Mouse (Mus musculus) embryonic stem cell, embryonic (primary cell): ENCODE results near the gene Gm10912.
"Not testable (repeated sequence)": the region's sequence is repeated elsewhere in the genome, so short reads cannot be mapped to it uniquely, and the experiment has no call there.

Experiments used
- CTCF ChIA-PET, 4 experiments: fragments of 300-600 bp in 2 of 4; fragments of 350-600 bp in 2 of 4; sonication (Branson Sonifier 250); formaldehyde crosslinking; loops; one replicate each; lab custom pipeline; 2022; ENCODE audit warnings: inconsistent platforms in 2 of 4; lab: Charles Lee
- POLR2A ChIA-PET, 4 experiments: fragments of 300-600 bp in 2 of 4; fragments of 350-600 bp in 2 of 4; sonication (Branson Sonifier 250); formaldehyde crosslinking; loops; one replicate each; lab custom pipeline; 2022; ENCODE audit warnings: antibody characterized with exemption in 4 of 4, inconsistent platforms in 1 of 4; lab: Charles Lee

Gene Gm10912

DNA sequence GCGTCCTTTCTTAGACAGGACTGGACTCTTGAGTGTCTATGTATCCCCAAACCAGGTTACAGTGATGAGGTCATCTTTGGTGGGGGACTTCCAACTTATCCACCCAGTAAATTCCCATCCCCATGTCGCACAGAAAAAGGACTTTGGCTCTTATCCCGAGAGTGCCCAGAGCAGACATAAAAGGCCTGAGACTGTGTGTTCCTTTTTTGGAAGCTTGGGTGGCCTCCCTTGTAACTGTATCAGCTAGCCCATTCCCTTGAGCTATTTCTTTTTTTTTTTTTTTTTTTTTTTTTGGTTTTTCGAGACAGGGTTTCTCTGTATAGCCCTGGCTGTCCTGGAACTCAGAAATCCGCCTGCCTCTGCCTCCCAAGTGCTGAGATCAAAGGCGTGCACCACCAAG, at the start of gene Gm10912:
Gene Gm10912, plus strand, starts transcription at position 301 of the 400 bp plus-strand sequence.
- CTCF ChIA-PET = not testable (repeated sequence)
- POLR2A ChIA-PET = interaction anchor here in 1 of 4 experiments (0.6 kb wide), 1 partner anchor 132 kb away, joined by 5 read pairs; no protein-coding TSS in a partner anchor

DNA sequence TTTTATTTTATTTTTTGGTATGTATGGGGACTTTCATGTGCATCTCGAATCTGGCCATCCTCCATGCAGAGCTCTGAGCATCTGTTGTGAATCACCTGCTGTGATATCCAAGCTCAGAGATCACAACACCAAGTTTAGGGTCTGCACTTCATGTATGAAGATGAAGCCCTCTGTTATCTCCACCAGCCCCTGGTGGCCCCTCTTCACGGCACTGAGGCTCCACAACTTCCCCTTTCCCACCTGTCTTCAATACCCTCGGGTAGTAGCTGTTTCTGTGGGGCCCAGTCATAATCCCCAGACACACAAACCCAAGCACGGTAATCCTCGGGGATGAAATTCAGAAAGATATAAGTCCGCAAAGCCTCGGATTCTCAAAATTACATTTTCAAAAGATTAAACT, 42.5 kb upstream of the Gm10912 start:
- CTCF ChIA-PET = interaction anchor here in 2 of 4 experiments (0.7 to 0.8 kb wide), 3 partner anchors 14 to 319 kb away, joined by 5 to 7 read pairs (median 7); no protein-coding TSS in a partner anchor
- POLR2A ChIA-PET = interaction anchor here in 2 of 4 experiments (0.6 to 1.2 kb wide), 6 partner anchors 9 to 270 kb away, joined by 3 to 4 read pairs (median 3); partner anchors contain the start of gene A930018P22Rik (in 1 of the 2)

DNA sequence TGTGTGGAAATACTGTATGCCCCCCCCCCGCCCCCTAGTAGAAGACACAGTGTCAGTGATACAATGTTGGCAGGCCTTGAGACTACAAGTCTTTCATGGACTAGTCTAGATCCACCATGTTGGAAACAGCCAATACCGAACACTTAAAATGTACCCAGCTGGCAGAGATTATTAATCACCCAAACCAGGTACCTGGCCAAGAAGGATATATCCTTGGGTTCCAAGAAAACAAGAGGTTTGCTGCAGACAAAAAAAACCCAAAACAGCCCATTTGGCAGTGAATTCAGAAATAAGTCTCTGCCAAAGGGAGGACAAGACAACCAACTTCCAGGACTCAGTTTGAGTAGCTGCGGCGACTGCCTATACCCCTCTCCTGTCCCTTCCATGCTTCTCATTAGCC, 41.0 kb upstream of the Gm10912 start:
- ChIA-PET CTCF (interaction anchor here in 1 of 4 experiments (1.5 kb wide), 1 partner anchor 10 kb away, joined by 4 read pairs; no protein-coding TSS in a partner anchor), POLR2A (interaction anchor here in 2 of 4 experiments (0.6 to 1.2 kb wide), 6 partner anchors 8 to 913 kb away, joined by 3 to 4 read pairs (median 4); no protein-coding TSS in a partner anchor)

DNA sequence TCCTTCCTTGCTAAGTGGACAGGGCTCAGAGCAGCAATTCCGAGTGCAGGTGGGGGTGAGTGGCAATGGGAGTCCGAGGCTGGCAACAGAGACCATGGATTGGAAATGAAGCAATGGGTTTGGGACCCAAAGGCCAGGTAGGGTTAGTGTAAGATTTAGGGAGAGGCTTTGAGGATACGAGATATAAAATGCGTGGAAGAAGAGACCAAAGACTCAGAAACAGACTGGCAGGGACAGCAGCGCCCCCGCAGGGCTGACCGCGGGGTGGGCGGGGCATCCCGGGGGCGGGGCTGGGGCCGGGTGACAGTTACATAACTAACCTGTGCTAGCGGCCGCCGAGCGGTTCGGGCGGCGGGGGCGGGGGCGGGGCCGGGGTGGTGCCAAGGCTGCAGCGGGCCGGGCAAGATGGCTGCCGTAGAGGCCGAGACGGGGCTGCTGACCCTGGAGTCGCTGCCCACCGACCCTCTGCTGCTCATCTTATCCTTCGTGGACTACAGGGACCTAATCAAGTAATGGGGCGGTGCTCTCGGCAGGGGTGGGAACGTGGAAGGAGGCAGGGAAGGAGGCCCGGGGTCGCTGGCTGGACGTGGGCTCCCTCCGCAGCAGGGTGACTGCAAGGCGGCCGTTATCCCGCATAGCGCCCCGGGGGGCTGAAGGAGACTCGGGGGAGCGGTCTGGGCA, 38.0 kb upstream of the Gm10912 start, which contains the start of gene Fbxo3:
Gene Fbxo3, plus strand, starts transcription at position 264 of the 681 bp plus-strand sequence.
- ChIA-PET CTCF (no interaction called here), POLR2A (no interaction called here)

DNA sequence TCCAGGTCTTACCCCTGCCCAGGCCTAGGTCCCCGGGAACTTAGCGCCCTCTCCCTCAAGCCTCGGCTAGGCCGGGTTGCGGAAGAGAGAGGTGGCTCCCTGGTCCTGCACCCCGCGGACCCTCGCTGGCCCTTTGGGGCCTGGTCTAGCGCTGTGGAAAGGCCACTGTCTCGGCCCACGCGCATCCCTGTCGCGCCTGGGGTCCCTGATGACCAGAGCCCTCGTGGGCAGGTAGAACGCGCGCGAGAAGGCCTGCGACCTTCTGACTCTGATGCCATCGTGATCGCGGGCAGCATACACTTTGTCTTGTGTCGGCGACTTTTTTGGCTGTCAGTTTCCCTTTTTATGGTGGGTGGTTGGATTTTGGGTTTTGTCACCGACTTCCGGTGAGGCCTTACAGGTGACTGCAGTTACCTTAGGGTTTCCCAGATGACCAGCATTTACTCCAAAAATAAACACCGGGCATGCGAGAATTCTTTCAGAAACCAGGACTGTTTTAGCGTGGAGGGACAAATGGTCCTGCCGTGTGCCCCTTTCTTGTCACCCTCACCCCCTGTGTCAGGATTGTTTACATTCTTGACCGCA, 37.4 kb upstream of the Gm10912 start, which contains the start of gene 4931422A03Rik:
Gene 4931422A03Rik, minus strand, starts transcription at position 223 of the 585 bp plus-strand sequence.
- ChIA-PET POLR2A (interaction anchor here in 1 of 4 experiments (2.0 kb wide), 1 partner anchor 15 kb away, joined by 5 read pairs; no protein-coding TSS in a partner anchor), CTCF (no interaction called here)

DNA sequence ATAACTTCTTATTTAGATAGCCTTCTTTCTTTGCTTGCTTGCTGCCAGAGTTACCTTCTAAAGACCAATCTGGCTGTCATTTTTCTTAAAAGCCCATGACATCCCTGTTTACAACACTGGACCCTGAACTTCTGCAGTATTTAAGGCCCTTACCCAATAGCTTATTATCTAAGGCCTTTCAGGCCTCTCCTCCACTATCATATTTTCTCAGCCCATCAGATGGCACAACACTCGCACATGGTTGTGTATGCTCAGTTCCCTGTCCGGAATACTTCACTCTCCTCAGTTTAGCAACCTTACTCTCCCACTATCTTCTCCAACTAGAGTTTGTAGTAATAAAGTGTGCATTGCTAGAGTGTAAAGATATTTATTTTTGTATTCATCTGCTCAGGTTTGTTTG, 36.6 kb upstream of the Gm10912 start:
- CTCF ChIA-PET = no interaction called here
- POLR2A ChIA-PET = interaction anchor here in 2 of 4 experiments (1.1 to 2.0 kb wide), 2 partner anchors 14 to 15 kb away, joined by 3 to 5 read pairs; no protein-coding TSS in a partner anchor

DNA sequence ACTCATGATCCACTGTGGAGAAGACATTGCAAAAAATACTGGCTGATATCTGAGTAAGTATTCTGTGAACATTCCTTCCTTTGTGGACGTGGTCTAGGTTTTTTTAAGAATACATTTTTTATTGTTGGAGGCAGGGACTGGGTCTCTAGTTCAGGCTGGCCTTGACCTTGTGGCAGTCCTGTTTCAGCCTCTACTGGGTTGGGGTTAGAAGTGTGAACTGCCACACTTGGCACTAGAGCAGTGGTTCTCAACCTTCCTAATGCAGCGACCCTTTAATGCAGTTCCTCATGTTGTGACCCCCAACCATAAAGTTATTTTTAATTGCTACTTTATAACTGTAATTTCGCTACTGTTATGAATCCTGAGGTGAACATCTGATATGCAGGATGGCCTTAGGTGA, 35.2 kb upstream of the Gm10912 start:
- ChIA-PET POLR2A (interaction anchor here in 3 of 4 experiments (0.6 to 2.0 kb wide), 5 partner anchors 13 to 594 kb away, joined by 3 to 7 read pairs (median 4); no protein-coding TSS in a partner anchor), CTCF (no interaction called here)

DNA sequence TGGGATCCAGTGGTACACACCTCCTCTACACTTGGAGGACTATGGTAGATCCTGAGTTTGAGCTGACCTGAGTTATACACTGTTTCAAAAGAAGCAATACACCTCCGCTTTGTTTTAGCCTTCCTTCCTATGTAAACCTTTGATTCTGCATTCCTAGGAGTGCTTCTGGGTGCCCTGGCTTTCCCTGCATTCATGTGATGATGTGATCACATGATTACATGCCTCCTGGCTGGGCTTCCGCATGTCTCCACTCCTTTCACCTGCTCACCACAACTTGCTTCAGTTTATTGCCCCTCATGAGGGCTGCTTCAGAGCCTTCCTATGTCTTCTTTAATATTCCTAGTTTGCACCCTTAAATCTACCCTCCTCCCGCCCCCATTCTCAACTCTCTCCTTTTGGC, 33.6 kb upstream of the Gm10912 start:
- POLR2A ChIA-PET = interaction anchor here in 2 of 4 experiments (0.7 to 1.8 kb wide), 11 partner anchors 9 to 192 kb away, joined by 3 to 8 read pairs (median 4); partner anchors contain the start of genes A930018P22Rik (in 2 of the 2), Cd59a (in 1 of the 2) and Cd59b (in 1 of the 2)

DNA sequence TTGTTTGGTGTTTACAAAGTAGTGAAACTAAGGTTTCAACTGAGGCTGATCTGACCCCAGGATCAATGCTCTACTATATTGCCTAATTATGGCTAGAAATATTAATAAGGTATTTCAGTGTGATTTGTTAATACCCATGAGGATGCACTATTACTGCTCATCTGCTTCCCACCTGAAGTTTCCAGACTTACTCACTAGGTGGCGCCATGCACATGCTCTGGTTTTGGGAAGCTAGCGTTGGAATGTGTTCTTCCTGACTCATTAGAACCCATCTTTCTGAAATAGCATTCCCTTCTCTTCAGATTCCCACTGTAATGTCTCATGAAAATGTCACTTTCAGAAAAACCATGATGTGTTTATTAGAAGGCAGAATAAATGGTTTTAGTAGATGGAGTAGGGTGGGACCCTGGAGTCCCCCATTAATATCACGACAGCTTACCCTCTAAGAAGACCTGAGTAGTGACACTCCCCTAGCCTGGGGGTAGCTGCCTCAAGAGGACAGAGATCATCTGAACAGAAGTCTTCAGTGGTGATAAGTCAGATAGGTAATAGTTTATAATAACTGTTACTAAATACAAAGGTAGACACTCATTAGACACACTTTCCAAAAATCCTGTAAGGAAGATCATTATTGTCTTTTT, 30.7 kb upstream of the Gm10912 start:
- CTCF ChIA-PET = interaction anchor here (0.5 to 2.8 kb wide), 23 partner anchors 8 to 839 kb away, joined by 3 to 31 read pairs (median 4); partner anchors contain the start of genes A930018P22Rik (in 2 of the 4) and Abtb2 (in 1 of the 4)
- POLR2A ChIA-PET = interaction anchor here in 3 of 4 experiments (0.5 to 2.4 kb wide), 8 partner anchors 10 to 238 kb away, joined by 3 to 14 read pairs (median 3); partner anchors contain the start of genes A930018P22Rik (in 2 of the 3) and Cd59b (in 1 of the 3)

More for the DNA sequence above, 33.6 kb upstream of the Gm10912 start:
- CTCF ChIA-PET = interaction anchor here in 1 of 4 experiments (0.6 kb wide), 1 partner anchor 181 kb away, joined by 3 read pairs; no protein-coding TSS in a partner anchor

DNA sequence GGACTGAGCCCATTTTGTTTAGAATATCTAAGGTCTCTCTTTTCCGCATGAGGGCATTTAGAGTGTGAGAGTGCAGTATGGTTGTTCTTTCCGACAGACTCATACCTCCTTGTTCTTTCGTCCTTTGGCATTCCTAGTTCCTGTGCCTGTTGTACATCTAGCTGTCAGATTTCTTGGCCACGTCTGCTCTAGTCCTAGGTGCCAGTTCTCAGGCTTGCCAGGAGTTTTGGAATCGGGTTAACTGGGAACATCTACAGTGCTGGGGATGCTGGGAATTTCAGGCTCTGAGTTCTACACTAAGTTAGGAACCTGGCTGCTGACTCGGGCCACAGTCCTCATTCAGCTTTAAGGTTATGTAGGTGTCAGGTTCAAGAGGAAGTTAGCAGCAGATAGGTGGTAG, 30.0 kb upstream of the Gm10912 start:
- ChIA-PET CTCF (interaction anchor here (0.8 to 2.8 kb wide), 6 partner anchors 8 to 95 kb away, joined by 3 to 31 read pairs (median 7); no protein-coding TSS in a partner anchor), POLR2A (interaction anchor here in 3 of 4 experiments (1.1 to 2.4 kb wide), 4 partner anchors 34 to 96 kb away, joined by 3 to 14 read pairs (median 3); partner anchors contain the start of genes A930018P22Rik (in 1 of the 3) and Cd59b (in 1 of the 3))

DNA sequence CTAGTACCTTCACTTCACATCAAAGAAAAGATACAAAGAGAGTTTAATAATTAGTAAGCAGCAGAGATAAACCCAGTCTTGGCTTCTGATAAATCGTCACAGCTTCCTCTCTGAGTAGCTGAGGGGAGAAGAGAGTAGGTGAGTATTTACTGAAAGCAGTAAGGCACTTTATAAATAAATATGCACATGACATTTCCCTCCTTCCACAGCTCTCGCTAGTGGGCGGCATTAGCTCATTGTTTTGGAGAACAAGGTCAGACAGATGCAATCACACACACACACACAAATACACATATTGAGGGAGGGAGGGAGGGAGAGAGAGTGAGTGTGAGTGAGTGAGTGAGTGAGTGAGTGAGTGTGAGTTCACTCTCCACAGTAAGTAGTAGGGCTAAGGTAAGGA, 29.3 kb upstream of the Gm10912 start:
- ChIA-PET POLR2A (interaction anchor here in 2 of 4 experiments (0.5 to 2.4 kb wide), 3 partner anchors 40 to 458 kb away, joined by 3 to 14 read pairs (median 3); partner anchors contain the start of gene A930018P22Rik (in 1 of the 2)), CTCF (interaction anchor here in 2 of 4 experiments (0.7 to 2.8 kb wide), 3 partner anchors 28 to 94 kb away, joined by 5 to 31 read pairs (median 6); no protein-coding TSS in a partner anchor)

DNA sequence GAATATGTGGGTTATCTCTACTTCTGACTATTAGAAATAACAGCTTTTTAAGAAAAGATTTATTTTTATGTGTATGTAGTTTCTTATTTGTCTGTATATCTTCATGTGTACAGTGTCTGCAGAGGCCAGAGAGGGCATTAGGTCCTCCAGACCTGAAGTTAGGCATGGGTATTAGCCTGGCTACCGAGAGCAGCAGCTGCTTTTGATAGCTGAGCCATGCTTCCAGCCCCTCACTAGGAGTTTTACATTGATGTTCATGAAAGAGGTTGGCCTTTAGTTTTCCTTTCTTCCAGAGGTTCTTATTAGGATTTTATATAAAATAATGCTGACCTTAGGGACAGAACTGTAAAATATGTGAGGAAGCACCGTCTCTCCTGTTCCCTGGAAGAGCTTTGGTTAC, 27.4 kb upstream of the Gm10912 start:
- CTCF ChIA-PET = interaction anchor here in 2 of 4 experiments (0.6 to 1.1 kb wide), 2 partner anchors 15 to 226 kb away, joined by 3 read pairs; no protein-coding TSS in a partner anchor
- POLR2A ChIA-PET = no interaction called here

DNA sequence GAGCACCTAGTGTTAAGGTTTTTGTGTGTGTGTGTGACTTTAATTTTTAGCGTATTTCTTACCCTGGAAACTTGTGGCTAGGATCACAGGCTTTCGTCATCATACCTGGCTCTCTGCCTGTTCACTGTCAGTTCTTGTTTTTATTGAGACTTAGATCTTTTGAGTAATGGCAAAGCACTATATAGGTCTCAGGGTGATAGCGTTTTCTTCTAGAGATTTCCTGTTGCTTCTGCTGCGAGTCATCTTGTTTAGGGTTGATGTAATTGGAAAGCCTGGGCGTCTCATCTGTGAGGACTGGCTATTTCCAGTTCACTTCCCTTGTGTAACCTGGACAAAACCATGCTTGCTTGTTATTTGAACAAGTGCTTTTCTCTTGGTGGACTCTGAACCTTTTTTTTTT, 24.0 kb upstream of the Gm10912 start:
- POLR2A ChIA-PET = interaction anchor here in 2 of 4 experiments (0.6 to 2.3 kb wide), 4 partner anchors 10 to 434 kb away, joined by 3 to 5 read pairs (median 4); partner anchors contain the start of gene A930018P22Rik (in 1 of the 2)

DNA sequence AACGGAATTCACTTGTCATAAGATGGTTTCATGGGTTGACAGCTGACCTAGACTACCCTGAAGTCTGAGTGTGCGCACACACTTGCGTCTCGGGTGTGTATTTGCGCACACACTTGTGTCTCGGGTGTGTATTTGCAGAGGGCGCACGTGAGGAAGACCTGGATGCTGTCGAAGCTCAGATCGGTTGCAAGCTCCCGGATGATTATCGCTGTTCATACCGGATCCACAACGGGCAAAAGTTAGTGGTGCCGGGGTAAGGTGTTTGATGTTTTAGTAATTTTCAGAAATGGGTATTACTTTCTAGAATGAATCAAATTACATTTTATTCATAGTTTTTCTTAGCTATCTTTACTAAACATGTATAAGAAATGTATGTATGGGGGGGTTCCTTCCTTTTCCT, 22.9 kb upstream of the Gm10912 start:
- POLR2A ChIA-PET = interaction anchor here in 1 of 4 experiments (0.6 to 1.3 kb wide), 3 partner anchors 13 to 397 kb away, joined by 3 to 5 read pairs (median 4); no protein-coding TSS in a partner anchor
- CTCF ChIA-PET = interaction anchor here in 3 of 4 experiments (0.6 to 2.5 kb wide), 3 partner anchors 8 to 63 kb away, joined by 3 to 10 read pairs (median 3); no protein-coding TSS in a partner anchor

More for the DNA sequence above, 24.0 kb upstream of the Gm10912 start:
- CTCF ChIA-PET = no interaction called here

DNA sequence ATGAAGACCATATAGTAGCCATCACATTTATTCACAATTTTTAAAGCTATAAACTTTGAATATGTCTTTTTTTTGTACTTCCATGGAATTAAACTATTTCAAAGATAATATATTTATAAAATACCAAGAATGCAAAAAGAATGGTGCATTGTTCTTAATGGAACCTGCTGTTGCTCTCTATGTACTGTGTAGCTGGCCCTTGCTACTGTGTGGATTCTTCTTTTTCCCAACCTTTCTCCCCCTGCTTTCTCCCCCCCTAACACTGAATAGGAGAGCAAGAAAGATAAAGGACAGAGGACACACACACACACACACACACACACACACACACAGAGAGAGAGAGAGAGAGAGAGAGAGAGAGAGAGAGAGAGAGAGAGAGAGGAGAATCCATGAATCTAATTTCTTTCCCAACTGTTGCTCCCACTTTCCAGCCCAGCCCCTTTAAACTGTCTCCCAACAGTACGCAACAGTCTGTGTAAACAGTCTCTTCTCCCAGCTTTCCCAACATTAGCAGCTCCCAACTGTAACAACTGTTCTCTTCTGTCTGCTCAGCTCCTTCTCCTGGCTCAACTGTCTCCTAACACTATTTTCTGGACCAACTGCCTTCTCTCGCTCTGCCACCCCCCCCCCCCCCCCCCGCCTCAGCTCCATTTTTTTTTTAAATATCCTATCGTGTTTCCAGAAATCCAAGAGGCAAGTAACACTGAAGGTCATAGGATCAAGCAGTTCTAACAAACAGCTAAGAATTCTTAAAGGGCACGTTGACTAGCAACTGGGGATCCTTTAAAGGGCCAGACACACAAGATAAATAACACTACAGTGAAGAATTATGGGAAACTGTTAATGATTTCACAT, 21.8 kb upstream of the Gm10912 start:
- ChIA-PET CTCF (interaction anchor here (0.6 to 2.5 kb wide), 5 partner anchors 9 to 1174 kb away, joined by 3 to 10 read pairs (median 6); no protein-coding TSS in a partner anchor), POLR2A (interaction anchor here in 2 of 4 experiments (0.7 to 1.3 kb wide), 4 partner anchors 13 to 260 kb away, joined by 3 to 5 read pairs (median 3); no protein-coding TSS in a partner anchor)

DNA sequence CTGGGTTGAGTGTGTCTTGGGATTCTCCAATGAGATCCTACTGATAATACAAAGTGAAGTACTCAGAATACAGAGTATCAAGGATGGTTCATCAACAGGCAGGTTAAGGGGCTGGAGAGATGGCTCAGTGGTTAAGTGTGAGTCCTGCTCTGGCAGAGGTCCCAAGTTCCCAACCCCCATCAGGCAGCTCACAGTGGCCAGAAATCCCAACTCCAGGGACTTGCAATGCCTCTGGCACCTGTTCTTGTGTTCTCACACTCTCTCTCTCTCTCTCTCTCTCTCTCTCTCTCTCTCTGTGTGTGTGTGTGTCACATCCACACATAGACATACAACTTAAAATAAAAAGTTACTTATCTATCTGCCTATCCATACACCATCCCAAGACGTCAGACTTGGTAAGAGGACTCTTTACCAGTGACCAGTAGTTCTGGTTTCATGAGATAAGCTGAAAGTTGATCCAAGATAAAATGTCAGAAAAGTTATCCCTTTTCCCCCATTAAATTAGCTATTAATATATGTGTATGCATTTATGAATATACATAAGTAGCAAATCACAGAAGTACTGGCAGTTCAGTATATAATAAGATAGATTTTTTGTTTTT, 21.0 kb upstream of the Gm10912 start:
- POLR2A ChIA-PET = interaction anchor here in 2 of 4 experiments (0.9 to 1.1 kb wide), 3 partner anchors 13 to 17 kb away, joined by 3 read pairs; no protein-coding TSS in a partner anchor
- CTCF ChIA-PET = interaction anchor here in 3 of 4 experiments (0.6 to 2.5 kb wide), 5 partner anchors 10 to 1173 kb away, joined by 3 to 10 read pairs (median 6); no protein-coding TSS in a partner anchor
